Mouse (Mus musculus): ENCODE measurements around the gene Micu2. TPM values are rescaled to one million over a fixed set of nuclear protein-coding genes. Genes with fewer than 3 reads are reported as not detected.

Gene Micu2
- polyA plus RNA-seq, 1 experiment from 2014 or later: 84.4 TPM

DNA sequence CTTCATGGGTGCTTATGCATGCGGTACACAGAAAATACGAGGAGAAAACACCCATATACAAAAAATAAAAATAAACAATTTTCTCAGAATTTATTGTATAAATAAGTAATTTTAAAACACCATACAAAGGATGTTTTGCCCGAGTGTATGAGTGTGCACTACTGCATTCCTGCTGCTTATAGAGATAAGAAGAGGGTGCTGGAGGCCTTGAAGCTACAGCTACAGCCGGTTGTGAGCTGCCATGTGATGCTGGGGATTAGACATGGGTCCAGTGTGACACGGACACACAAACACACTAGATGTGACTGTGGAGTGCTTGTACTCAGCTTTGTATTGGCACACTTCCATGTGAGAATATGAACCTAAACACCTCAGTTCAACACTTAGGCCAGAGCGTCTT is 61.8 kb downstream of the Micu2 start:
- no peak for TF ChIP-seq CTCF (IDR thresholded peaks at IDR 0.05; ENCODE audit: low read depth)
- H3K4me2 ChIP-seq (ENCODE audit: low read length): no peak overlapping the region
- H3K27ac ChIP-seq: no peak overlapping the region
- 92% methylated on average over 6 of the region's 6 CpGs for WGBS
- no peaks in the 10 kb centered on the region for H3K27me3 ChIP-seq (ENCODE audit: insufficient read depth, low read length)
- DNase-seq (ENCODE audit: low spot score): no peak
- H3K9ac ChIP-seq (ENCODE audit: low read depth, low read length): no peak overlapping the region
- H3K4me1 ChIP-seq (replicated peaks; ENCODE audit: insufficient read depth, low read length): no peaks in the 10 kb centered on the region
- peaks cover 15% of the 10 kb centered on the region; the same call in 1 of the 2 replicates for H3K36me3 ChIP-seq (ENCODE audit: insufficient read depth, low read length)
- no peaks in the 10 kb centered on the region for H3K9me3 ChIP-seq (replicated peaks; ENCODE audit: low read length)
- no peak overlapping the region for H3K4me3 ChIP-seq (replicated peaks; ENCODE audit: low read depth, low read length)
- no peak for ATAC-seq (replicated peaks; ENCODE audit: low FRiP score, low read depth)

DNA sequence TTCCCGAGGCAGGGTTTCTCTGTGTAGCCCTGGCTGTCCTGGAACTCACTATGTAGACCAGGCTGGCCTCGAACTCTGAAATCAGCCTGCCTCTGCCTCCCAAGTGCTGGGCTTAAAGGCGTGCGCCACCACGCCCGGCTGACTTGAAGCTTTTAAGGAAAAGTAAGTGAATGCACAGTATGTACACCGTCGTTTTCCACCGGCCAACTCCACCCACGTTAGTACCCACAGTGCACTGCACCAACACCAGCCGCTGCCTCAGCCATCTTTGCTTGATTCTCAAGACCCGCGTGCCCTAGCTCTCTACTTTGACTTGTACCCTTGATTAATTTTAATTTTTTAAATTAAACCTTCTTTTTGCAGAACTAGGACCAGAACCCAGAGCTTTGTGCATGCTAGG is 64.4 kb downstream of the Micu2 start:
- no peak for ATAC-seq (replicated peaks; ENCODE audit: low FRiP score, low read depth)
- no peaks in the 10 kb centered on the region for H3K9me3 ChIP-seq (replicated peaks; ENCODE audit: low read length)

DNA sequence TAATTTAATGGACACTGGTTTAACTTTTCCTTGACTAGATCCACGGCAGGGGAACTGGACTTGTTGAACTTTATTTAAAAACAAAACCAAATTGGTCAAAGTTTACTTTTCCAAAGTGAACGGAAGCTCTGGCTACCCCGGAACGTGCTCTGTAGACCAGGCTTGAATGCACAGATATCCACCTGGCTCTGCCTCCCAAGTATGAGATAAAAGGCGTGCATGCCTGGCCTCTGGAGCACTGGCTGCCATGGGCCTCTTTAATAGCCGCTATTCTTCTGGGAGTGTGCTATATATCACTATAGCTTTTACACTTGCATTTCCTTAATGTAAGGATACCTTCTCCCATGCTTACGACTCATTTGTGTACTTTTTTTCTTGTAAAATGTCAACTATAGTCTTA is 65.5 kb downstream of the Micu2 start:
- H3K27me3 ChIP-seq (ENCODE audit: insufficient read depth, low read length): no peaks in the 10 kb centered on the region
- TF ChIP-seq CTCF (IDR thresholded peaks at IDR 0.05; ENCODE audit: low read depth): no peak
- no peak overlapping the region for H3K4me3 ChIP-seq (replicated peaks; ENCODE audit: low read depth, low read length)
- H3K36me3 ChIP-seq (ENCODE audit: insufficient read depth, low read length): 0 out of 2 replicates have a peak, but pooled peaks cover 16% of the 10 kb centered on the region
- DNase-seq (ENCODE audit: low spot score) (no peak), ATAC-seq (replicated peaks; ENCODE audit: low FRiP score, low read depth) (no peak)
- H3K27ac ChIP-seq: no peak overlapping the region
- H3K4me1 ChIP-seq (replicated peaks; ENCODE audit: insufficient read depth, low read length): no peaks in the 10 kb centered on the region
- no peak overlapping the region for H3K9ac ChIP-seq (ENCODE audit: low read depth, low read length)
- no peak overlapping the region for H3K4me2 ChIP-seq (ENCODE audit: low read length)
- 38% methylated on average over 7 of the region's 7 CpGs for WGBS
- H3K9me3 ChIP-seq (replicated peaks; ENCODE audit: low read length): no peaks in the 10 kb centered on the region

More for the DNA sequence above, 64.4 kb downstream of the Micu2 start:
- H3K4me2 ChIP-seq (ENCODE audit: low read length): no peak overlapping the region
- H3K27ac ChIP-seq: no peak overlapping the region
- TF ChIP-seq CTCF (IDR thresholded peaks at IDR 0.05; ENCODE audit: low read depth): no peak
- H3K36me3 ChIP-seq (ENCODE audit: insufficient read depth, low read length): 0 out of 2 replicates have a peak, but pooled peaks cover 11% of the 10 kb centered on the region
- no peak for DNase-seq (ENCODE audit: low spot score)
- no peaks in the 10 kb centered on the region for H3K4me1 ChIP-seq (replicated peaks; ENCODE audit: insufficient read depth, low read length)
- WGBS: 95% methylated on average over 13 of the region's 13 CpGs
- no peaks in the 10 kb centered on the region for H3K27me3 ChIP-seq (ENCODE audit: insufficient read depth, low read length)
- no peak overlapping the region for H3K4me3 ChIP-seq (replicated peaks; ENCODE audit: low read depth, low read length)
- no peak overlapping the region for H3K9ac ChIP-seq (ENCODE audit: low read depth, low read length)

DNA sequence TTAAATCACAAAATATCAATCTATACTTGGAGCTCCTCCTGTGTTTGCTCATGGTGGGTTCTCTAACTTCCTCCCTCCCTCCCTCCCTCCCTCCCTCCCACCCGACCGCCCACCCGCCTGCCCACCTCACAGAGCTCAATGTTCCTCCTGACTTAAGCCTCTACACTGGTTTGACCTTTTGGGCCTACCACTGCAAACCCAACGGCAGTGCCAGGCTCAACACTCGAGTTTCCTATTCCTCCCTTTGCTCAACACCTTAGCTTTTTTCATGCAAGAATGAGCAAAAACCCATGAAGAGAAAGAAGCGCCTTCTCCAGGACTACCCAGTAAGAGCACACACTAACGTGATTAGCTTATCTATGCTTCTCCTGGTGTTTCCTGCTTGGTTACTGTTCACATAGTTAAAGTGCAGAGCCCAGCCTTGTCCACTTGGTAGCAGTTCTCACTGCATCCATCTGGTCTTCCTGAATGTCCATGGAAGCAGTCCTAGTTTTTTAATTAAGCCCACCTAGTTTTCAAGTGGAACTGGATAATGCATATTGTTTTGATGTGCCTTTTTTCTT is 66.1 kb downstream of the Micu2 start:
- no peak for TF ChIP-seq CTCF (IDR thresholded peaks at IDR 0.05; ENCODE audit: low read depth)
- ATAC-seq (replicated peaks; ENCODE audit: low FRiP score, low read depth) (no peak), DNase-seq (ENCODE audit: low spot score) (no peak)
- H3K36me3 ChIP-seq (ENCODE audit: insufficient read depth, low read length): 0 out of 2 replicates have a peak, but pooled peaks cover 11% of the 10 kb centered on the region
- WGBS: 53% methylated on average over 7 of the region's 7 CpGs
- H3K27me3 ChIP-seq (ENCODE audit: insufficient read depth, low read length): no peaks in the 10 kb centered on the region
- no peaks in the 10 kb centered on the region for H3K4me1 ChIP-seq (replicated peaks; ENCODE audit: insufficient read depth, low read length)
- no peak overlapping the region for H3K9ac ChIP-seq (ENCODE audit: low read depth, low read length)
- no peak overlapping the region for H3K4me2 ChIP-seq (ENCODE audit: low read length)
- H3K9me3 ChIP-seq (replicated peaks; ENCODE audit: low read length): no peaks in the 10 kb centered on the region
- no peak overlapping the region for H3K27ac ChIP-seq
- no peak overlapping the region for H3K4me3 ChIP-seq (replicated peaks; ENCODE audit: low read depth, low read length)

DNA sequence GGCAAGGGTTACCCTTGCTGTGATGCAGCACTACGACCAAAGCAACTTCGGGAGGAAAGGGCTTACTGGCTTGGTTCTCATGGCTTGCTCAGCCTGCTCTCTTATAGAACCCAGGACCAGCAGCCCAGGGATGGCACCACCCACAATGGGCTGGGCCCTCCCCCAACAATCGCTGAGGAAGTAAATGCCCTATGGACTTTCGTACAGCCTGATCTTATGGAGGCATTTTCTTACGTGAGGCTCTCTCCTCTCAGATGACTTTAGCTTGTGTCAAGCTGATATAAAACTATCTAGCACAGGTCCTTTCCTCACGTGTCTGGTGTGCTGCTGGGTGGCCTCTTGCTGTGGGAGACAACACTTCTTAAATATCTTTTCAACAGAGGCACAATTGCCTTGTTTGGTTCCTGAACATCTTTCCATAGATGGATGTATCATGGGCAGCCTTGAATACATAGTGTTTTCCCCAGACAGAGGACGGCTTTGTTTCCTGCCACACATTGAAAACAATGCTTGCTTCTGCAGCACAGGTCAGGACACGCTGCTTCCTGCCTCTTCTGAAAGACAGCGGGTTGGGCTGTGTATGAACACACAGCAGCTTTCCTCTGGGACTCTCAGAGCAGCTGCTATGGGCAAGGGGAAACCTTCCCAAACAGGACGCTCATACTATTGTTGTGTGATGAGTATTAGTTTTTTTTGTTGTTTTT is 77.5 kb downstream of the Micu2 start:
- no peak for TF ChIP-seq CTCF (IDR thresholded peaks at IDR 0.05; ENCODE audit: low read depth)
- H3K27ac ChIP-seq: peak overlapping the region; percentile 72
- no peak overlapping the region for H3K4me2 ChIP-seq (ENCODE audit: low read length)
- ATAC-seq (replicated peaks; ENCODE audit: low FRiP score, low read depth) (no peak; the same call in 1 of the 2 replicates), DNase-seq (ENCODE audit: low spot score) (peak; percentile 71)
- H3K27me3 ChIP-seq (ENCODE audit: insufficient read depth, low read length): no peaks in the 10 kb centered on the region
- 58% methylated on average over 10 of the region's 10 CpGs for WGBS
- no peak overlapping the region for H3K4me3 ChIP-seq (replicated peaks; ENCODE audit: low read depth, low read length)
- H3K4me1 ChIP-seq (replicated peaks; ENCODE audit: insufficient read depth, low read length): no peaks in the 10 kb centered on the region
- H3K9me3 ChIP-seq (replicated peaks; ENCODE audit: low read length): no peaks in the 10 kb centered on the region
- peaks cover 23% of the 10 kb centered on the region for H3K36me3 ChIP-seq (ENCODE audit: insufficient read depth, low read length)
- no peak overlapping the region for H3K9ac ChIP-seq (ENCODE audit: low read depth, low read length)

DNA sequence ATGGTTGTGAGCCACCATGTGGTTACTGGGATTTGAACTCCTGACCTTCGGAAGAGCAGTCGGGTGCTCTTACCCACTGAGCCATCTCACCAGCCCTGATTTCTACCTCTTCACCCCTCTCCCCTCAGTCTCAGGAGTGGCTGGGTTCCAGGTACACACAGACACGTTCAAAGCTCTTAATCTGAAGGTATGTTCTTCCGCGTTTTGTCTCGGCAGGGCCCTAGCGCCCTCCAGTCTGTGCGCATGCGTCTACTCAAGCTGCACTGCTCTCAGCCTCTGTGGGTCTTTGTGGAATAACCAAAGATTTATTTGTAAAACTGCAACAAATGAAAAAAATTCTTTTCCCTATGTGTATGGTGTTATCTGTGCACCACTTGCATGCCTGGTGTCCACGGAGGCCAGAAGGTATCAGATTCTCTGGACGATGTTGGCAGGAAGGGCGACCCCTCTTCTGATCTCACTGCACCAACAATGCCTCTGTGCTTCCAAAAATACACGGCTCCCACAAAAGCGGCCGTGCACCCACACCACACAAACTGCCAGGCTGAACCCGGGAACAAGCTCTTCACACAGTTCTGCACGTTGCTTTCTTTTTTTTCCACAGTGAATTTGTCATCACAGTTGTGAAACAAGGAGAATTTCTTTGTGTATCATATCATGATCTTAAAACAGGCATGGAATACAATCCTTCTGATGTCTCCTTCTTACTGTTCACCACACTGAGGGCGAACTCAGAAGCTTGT is 78.3 kb downstream of the Micu2 start:
- H3K9me3 ChIP-seq (replicated peaks; ENCODE audit: low read length): no peaks in the 10 kb centered on the region
- ATAC-seq (replicated peaks; ENCODE audit: low FRiP score, low read depth): no peak
- H3K27ac ChIP-seq: peak overlapping the region; percentile 72
- no peak overlapping the region for H3K9ac ChIP-seq (ENCODE audit: low read depth, low read length)
- DNase-seq (ENCODE audit: low spot score): no peak
- no peaks in the 10 kb centered on the region for H3K4me1 ChIP-seq (replicated peaks; ENCODE audit: insufficient read depth, low read length)
- no peak for TF ChIP-seq CTCF (IDR thresholded peaks at IDR 0.05; ENCODE audit: low read depth)
- H3K36me3 ChIP-seq (ENCODE audit: insufficient read depth, low read length): peaks cover 26% of the 10 kb centered on the region
- 75% methylated on average over 18 of the region's 18 CpGs for WGBS
- H3K4me2 ChIP-seq (ENCODE audit: low read length): no peak overlapping the region
- H3K4me3 ChIP-seq (replicated peaks; ENCODE audit: low read depth, low read length): no peak overlapping the region
- no peaks in the 10 kb centered on the region for H3K27me3 ChIP-seq (ENCODE audit: insufficient read depth, low read length)
